Mouse (Mus musculus) ES-Bruce4 (cell line): ENCODE data around the gene Gm20908. TPM values are rescaled to one million over a fixed set of nuclear protein-coding genes. Genes with fewer than 3 reads are reported as not detected.
"Not testable (repeated sequence)": the region's sequence is repeated elsewhere in the genome, so short reads cannot be mapped to it uniquely, and the experiment has no call there.

Experiments
- H3K27ac ChIP-seq: 2 replicates; pipeline ENCODE4 v1.5.1; 2012; ENCODE audit warnings: low read length, inconsistent platforms; ENCODE audit not compliant: insufficient read depth
- H3K27me3 ChIP-seq: 2 replicates; pipeline ENCODE4 v1.6.1; 2012; ENCODE audit warnings: mild to moderate bottlenecking, low read length, inconsistent platforms; ENCODE audit not compliant: control insufficient read depth, poor library complexity, insufficient read depth, severe bottlenecking
- H3K36me3 ChIP-seq: 2 replicates; pipeline ENCODE4 v1.6.1; 2012; ENCODE audit warnings: inconsistent platforms, mild to moderate bottlenecking, low read length, moderate library complexity; ENCODE audit not compliant: control insufficient read depth, poor library complexity, insufficient read depth, severe bottlenecking
- H3K4me1 ChIP-seq: one replicate; pipeline ENCODE4 v1.8.1; 2011; ENCODE audit warnings: low read length; ENCODE audit not compliant: control insufficient read depth, insufficient read depth
- H3K4me3 ChIP-seq: 2 replicates; pipeline ENCODE4 v1.5.1; 2011; ENCODE audit warnings: low read depth, mild to moderate bottlenecking, low read length
- H3K9ac ChIP-seq: 2 replicates; pipeline ENCODE4 v1.6.1; 2012; ENCODE audit warnings: low read depth, mild to moderate bottlenecking, inconsistent platforms; ENCODE audit not compliant: poor library complexity, severe bottlenecking
- H3K9me3 ChIP-seq: replicated peaks from 2 replicates; pipeline ENCODE4 v1.6.1; 2012; ENCODE audit warnings: mild to moderate bottlenecking, low read length, inconsistent platforms; ENCODE audit not compliant: control insufficient read depth, poor library complexity, insufficient read depth, severe bottlenecking
- polyA plus RNA-seq: library from polyadenylated mRNA; stranded (reverse); fragments of >200 nt; gene quantifications from 2 replicates; pipeline ENCODE4 v1.2.4, GENCODE M21; 2011; ENCODE audit warnings: low read depth; ENCODE audit not compliant: missing spikeins, insufficient read depth, insufficient read length

Gm20908 gene
- not detected in 2 replicates for polyA plus RNA-seq

GRCm38 (mm10) chrY:64472966-64473365 lies at the start of gene Gm20908:
TSS of gene Gm20908 (plus strand) at chrY:64473266.
- not testable (repeated sequence) for H3K4me1 ChIP-seq, H3K9me3 ChIP-seq, H3K36me3 ChIP-seq, H3K27ac ChIP-seq, H3K4me3 ChIP-seq, H3K27me3 ChIP-seq, H3K9ac ChIP-seq
